ENCODE assay signal across 27 mouse cellular contexts in the genomic region with DNA sequence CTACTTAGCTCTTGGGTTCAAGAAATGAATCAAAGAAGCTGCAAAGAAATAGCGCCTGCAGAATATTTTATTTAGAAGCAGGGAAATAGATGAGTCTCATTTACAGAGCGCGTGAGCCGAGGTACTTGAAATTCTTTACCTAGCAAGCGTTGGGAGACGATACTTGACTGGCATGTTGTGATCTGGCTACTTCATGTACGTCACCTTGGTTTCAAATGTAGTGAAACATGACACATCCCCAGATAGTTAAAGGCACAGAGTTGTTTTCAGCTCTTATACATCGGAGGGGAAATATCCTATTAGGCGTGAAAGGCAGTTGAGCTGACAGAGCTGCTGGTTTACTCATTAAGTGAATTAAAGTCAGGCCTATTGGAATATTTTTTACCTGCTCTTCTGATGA.
DNase-seq lines count a peak whose midpoint lies in the region; ATAC-seq and TF ChIP-seq lines count a peak whose summit lies in the region.
"Had no signal": no experiment of that assay in that cellular context is flagged by ENCODE, and none has a peak within 500 bp of the region (broad histone marks: within the 10 kb centered on the region; RNA-seq: fewer than 3 reads in every experiment).

No protein-coding gene starts in this region.

- no peak for TF ChIP-seq CTCF in gastrocnemius, adult 2 months (IDR thresholded peaks at IDR 0.05)
- no peak for TF ChIP-seq CTCF in kidney, postnatal 0 days (IDR thresholded peaks at IDR 0.05; ENCODE audit: low read depth)
- no peak for TF ChIP-seq CTCF in lung, postnatal 0 days (IDR thresholded peaks at IDR 0.05)
- no peak for TF ChIP-seq CTCF in lung, adult 2 months (IDR thresholded peaks at IDR 0.05; ENCODE audit: insufficient read depth, low read length)

- H3K27me3 ChIP-seq in kidney, postnatal 0 days (ENCODE audit: insufficient read depth, low read length): no peaks in the 10 kb centered on the region
- no peaks in the 10 kb centered on the region for H3K27me3 ChIP-seq in kidney, embryonic 15.5 days
- no peaks in the 10 kb centered on the region for H3K27me3 ChIP-seq in lung, postnatal 0 days (replicated peaks; ENCODE audit: insufficient read depth, low read length)
- H3K27me3 ChIP-seq: forebrain, embryonic 12.5 days; heart, embryonic 13.5 days; hindbrain, embryonic 15.5 days; limb, embryonic 12.5 days; neural tube, embryonic 13.5 days had no signal

- no peak; the same call in 1 of the 2 replicates for TF ChIP-seq EP300 in lung, postnatal 0 days (IDR thresholded peaks at IDR 0.05)

- no peaks in the 10 kb centered on the region for H3K36me3 ChIP-seq in kidney, postnatal 0 days (ENCODE audit: insufficient read depth, low read length)
- H3K36me3 ChIP-seq in kidney, embryonic 15.5 days: no peaks in the 10 kb centered on the region
- no peaks in the 10 kb centered on the region for H3K36me3 ChIP-seq in lung, postnatal 0 days (ENCODE audit: insufficient read depth, low read length)
- H3K36me3 ChIP-seq: forebrain, embryonic 12.5 days; heart, embryonic 13.5 days; hindbrain, embryonic 15.5 days; limb, embryonic 12.5 days; neural tube, embryonic 13.5 days had no signal

- DNase-seq in gastrocnemius, adult 2 months: no peak
- no peak for DNase-seq in gastrocnemius, adult 8-10 months (ENCODE audit: low spot score in 2 of 2)
- peak; percentile 45 for DNase-seq in kidney, postnatal 0 days (ENCODE audit: low spot score)
- DNase-seq in lung, postnatal 0 days (ENCODE audit: low spot score): peak; percentile 59
- no peak for DNase-seq in lung, adult 2 months
- DNase-seq in lung, postnatal 36 days: peak; percentile 21
- no peak for DNase-seq in embryo, embryonic 11 days
- DNase-seq: adrenal gland, postnatal 25 days; cerebellum, adult 9-10 months; gastrocnemius, postnatal 25 days; heart, adult 18-20 months; kidney, postnatal 10 days; liver, postnatal 0 days; right cerebral cortex, adult 18-20 months; right cerebral cortex, postnatal 4 days; thymus, adult 18-20 months; thymus, postnatal 36 days had no signal

- no peak overlapping the region for H3K4me2 ChIP-seq in kidney, postnatal 0 days (ENCODE audit: low read length)
- H3K4me2 ChIP-seq in kidney, embryonic 15.5 days: no peak overlapping the region
- H3K4me2 ChIP-seq in lung, postnatal 0 days (replicated peaks; ENCODE audit: low read depth, low read length): no peak overlapping the region
- H3K4me2 ChIP-seq: forebrain, embryonic 12.5 days; heart, embryonic 13.5 days; hindbrain, embryonic 15.5 days; limb, embryonic 12.5 days; liver, embryonic 11.5 days; neural tube, embryonic 13.5 days had no signal

- ATAC-seq in kidney, postnatal 0 days (replicated peaks; ENCODE audit: low FRiP score, low read depth): no peak
- no peak for ATAC-seq in kidney, embryonic 15.5 days (replicated peaks; ENCODE audit: low FRiP score)
- ATAC-seq in lung, postnatal 0 days: peak; percentile 60
- ATAC-seq: intestine, postnatal 0 days; liver, postnatal 0 days; midbrain, embryonic 16.5 days had no signal

- H3K4me1 ChIP-seq in kidney, postnatal 0 days (replicated peaks; ENCODE audit: insufficient read depth, low read length): no peaks in the 10 kb centered on the region
- H3K4me1 ChIP-seq in kidney, embryonic 15.5 days: peaks cover 6% of the 10 kb centered on the region; the same call in 1 of the 2 replicates
- H3K4me1 ChIP-seq in lung, postnatal 0 days (ENCODE audit: insufficient read depth, low read depth, low read length): no peaks in the 10 kb centered on the region
- no peaks in the 10 kb centered on the region for H3K4me1 ChIP-seq in lung, adult 2 months (ENCODE audit: control insufficient read depth, insufficient read depth, low read length)
- H3K4me1 ChIP-seq: hindbrain, embryonic 15.5 days; limb, embryonic 12.5 days had no signal

- H3K4me3 ChIP-seq in gastrocnemius, adult 2 months: peak overlapping the region; percentile 24
- H3K4me3 ChIP-seq in kidney, postnatal 0 days (replicated peaks; ENCODE audit: low read depth, low read length): no peak overlapping the region
- H3K4me3 ChIP-seq in kidney, embryonic 15.5 days (replicated peaks): no peak overlapping the region
- H3K4me3 ChIP-seq in lung, postnatal 0 days (ENCODE audit: low read depth, low read length): no peak overlapping the region
- no peak overlapping the region for H3K4me3 ChIP-seq in lung, adult 2 months (replicated peaks; ENCODE audit: extremely low read depth, low read depth, low read length)
- H3K4me3 ChIP-seq: forebrain, embryonic 12.5 days; heart, embryonic 13.5 days; hindbrain, embryonic 15.5 days; limb, embryonic 12.5 days; myocyte; neural tube, embryonic 13.5 days had no signal

- H3K9me3 ChIP-seq in kidney, postnatal 0 days (replicated peaks; ENCODE audit: low read length): no peaks in the 10 kb centered on the region
- H3K9me3 ChIP-seq in kidney, embryonic 15.5 days (replicated peaks): no peaks in the 10 kb centered on the region
- H3K9me3 ChIP-seq in lung, postnatal 0 days (ENCODE audit: low read length): no peaks in the 10 kb centered on the region
- H3K9me3 ChIP-seq: forebrain, embryonic 12.5 days; heart, embryonic 13.5 days; hindbrain, embryonic 15.5 days; limb, embryonic 12.5 days; neural tube, embryonic 13.5 days had no signal

- WGBS in kidney, postnatal 0 days: 57% methylated on average over 9 of the region's 9 CpGs
- 64% methylated on average over 9 of the region's 9 CpGs for WGBS in kidney, embryonic 15.5 days
- WGBS in lung, postnatal 0 days: 60% methylated on average over 9 of the region's 9 CpGs
- 68% methylated on average over 9 of the region's 9 CpGs for WGBS in lung, adult 2 months

- peak overlapping the region; percentile 70 for H3K27ac ChIP-seq in gastrocnemius, adult 2 months
- no peak overlapping the region for H3K27ac ChIP-seq in kidney, postnatal 0 days
- H3K27ac ChIP-seq in kidney, embryonic 15.5 days: no peak overlapping the region
- H3K27ac ChIP-seq in lung, postnatal 0 days (ENCODE audit: low read length): peak overlapping the region; percentile 57; the same call in 1 of the 2 replicates
- H3K27ac ChIP-seq: forebrain, embryonic 12.5 days; heart, embryonic 13.5 days; hindbrain, embryonic 15.5 days; limb, embryonic 12.5 days; neural tube, embryonic 13.5 days had no signal

- TF ChIP-seq POLR2A in lung, adult 2 months (IDR thresholded peaks at IDR 0.05; ENCODE audit: borderline replicate concordance, extremely low read depth, low read depth, low read length): no peak

- H3K9ac ChIP-seq in kidney, postnatal 0 days (ENCODE audit: low read depth, low read length): no peak overlapping the region
- H3K9ac ChIP-seq in kidney, embryonic 15.5 days: no peak overlapping the region
- no peak overlapping the region for H3K9ac ChIP-seq in lung, postnatal 0 days (replicated peaks; ENCODE audit: low read depth)
- H3K9ac ChIP-seq: forebrain, embryonic 12.5 days; heart, embryonic 13.5 days; hindbrain, embryonic 15.5 days; limb, embryonic 12.5 days; liver, postnatal 0 days; neural tube, embryonic 13.5 days had no signal

- intact Hi-C loops in gastrocnemius, adult 2 months (cut with DNase I): no loop called here

Comparison
In these comparisons a context has a peak if more than half of its experiments do, and no peak if none do; other contexts are left out.
1. DNase-seq: peak in kidney, postnatal 0 days (single experiment), lung, postnatal 0 days (single experiment) and lung, postnatal 36 days (single experiment); none in gastrocnemius, adult 2 months (single experiment), gastrocnemius, adult 8-10 months (0 of 2), lung, adult 2 months (single experiment) and embryo, embryonic 11 days (single experiment).
2. H3K27ac ChIP-seq: peak in gastrocnemius, adult 2 months (single experiment) and lung, postnatal 0 days (single experiment); none in kidney, postnatal 0 days (single experiment) and kidney, embryonic 15.5 days (single experiment).